Mouse (Mus musculus) layer of hippocampus, adult 8-10 months (tissue): ENCODE results near the gene Mageb1. TPM values are rescaled to one million over a fixed set of nuclear protein-coding genes. Genes with fewer than 3 reads are reported as not detected.
"Not testable (repeated sequence)": the region's sequence is repeated elsewhere in the genome, so short reads cannot be mapped to it uniquely, and the experiment has no call there.

ENCODE experiments used
- DNase-seq, 2 experiments: peaks; one replicate each; pipeline ENCODE4 v3.0.0; 2022; ENCODE audit warnings: low spot score in 2 of 2
- total RNA-seq, 4 experiments: library from RNA; stranded (reverse); gene quantifications; 2 replicates each; pipeline ENCODE4 v1.2.4; 2022

Gene Mageb1
- not detected for total RNA-seq

- not testable (repeated sequence) for DNase-seq
These were observed at the start of gene Mageb1 for GRCm38 (mm10) chrX:92016233-92016632. TSS of gene Mageb1 (minus strand) at chrX:92016333.

Other genes with a start within 250 kb of the Mageb1 start
- gene Mageb5, start 233.3 kb downstream of the Mageb1 start, total RNA-seq: not detected